Mouse (Mus musculus): ENCODE results near the gene Cib1.

The Cib1 gene

DNA sequence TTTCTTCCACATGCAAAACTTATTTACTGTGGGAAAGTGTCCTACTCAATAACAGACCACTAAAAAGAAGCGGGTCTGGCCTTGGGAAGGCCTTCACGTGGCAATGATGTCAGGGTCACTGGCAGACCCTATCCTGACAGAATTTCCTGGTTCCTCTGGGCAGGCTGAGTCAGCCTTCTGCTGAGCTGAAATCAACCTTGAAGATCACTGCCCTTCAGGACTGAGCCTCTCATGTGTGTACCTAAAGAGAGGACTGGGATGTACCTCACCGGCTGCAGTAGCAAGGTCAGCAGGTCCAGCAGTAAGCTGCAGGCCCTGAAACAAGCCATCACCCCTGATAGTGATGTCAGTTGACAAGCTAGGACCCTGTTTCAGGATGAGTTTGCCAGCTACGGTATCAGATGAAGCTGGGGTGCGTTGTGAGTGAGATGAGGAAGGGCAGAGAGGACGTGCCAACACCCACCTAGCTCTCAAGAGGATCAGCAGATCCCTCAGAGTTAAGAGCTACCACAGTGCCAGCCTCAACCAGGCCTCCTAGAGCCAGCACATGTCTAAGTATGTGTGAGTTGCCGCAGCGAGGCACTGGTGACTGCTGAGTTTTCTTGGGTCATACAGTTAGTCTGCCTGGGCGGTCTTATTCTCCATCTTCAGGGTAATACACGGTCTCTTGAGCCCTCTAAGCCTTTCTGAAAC is 54.4 kb downstream of the Cib1 start:
- no peaks in the 10 kb centered on the region for H3K27me3 ChIP-seq (ENCODE audit: control insufficient read depth, insufficient read depth, low read length, poor library complexity, severe bottlenecking)
- H3K36me3 ChIP-seq (ENCODE audit: control insufficient read depth, insufficient read depth, low read length, poor library complexity, severe bottlenecking) = no peaks in the 10 kb centered on the region
- DNase-seq (ENCODE audit: low read depth, low spot score) = no peak

DNA sequence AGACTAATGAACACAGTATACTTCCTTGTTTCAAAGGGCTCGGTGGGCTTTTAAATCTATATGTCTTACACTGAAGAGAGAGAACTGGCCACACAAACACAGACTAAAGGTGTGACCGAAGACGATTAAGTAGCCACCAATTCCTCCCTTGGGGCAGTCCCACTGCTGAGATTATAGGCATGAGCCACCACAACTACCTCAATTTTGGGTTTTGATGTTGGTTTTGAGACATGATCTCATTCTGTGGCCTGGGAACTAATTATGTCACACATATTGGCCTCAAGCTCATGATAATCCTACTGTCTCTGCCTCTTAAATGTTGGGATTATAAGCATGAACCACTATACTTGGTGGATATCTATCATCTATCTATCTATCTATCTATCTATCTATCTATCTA is 55.2 kb downstream of the Cib1 start:
- peak; percentile 64 for DNase-seq (ENCODE audit: low read depth, low spot score)
- H3K36me3 ChIP-seq (ENCODE audit: control insufficient read depth, insufficient read depth, low read length, poor library complexity, severe bottlenecking) = no peaks in the 10 kb centered on the region

More for the DNA sequence above, 55.2 kb downstream of the Cib1 start:
- H3K27me3 ChIP-seq (ENCODE audit: control insufficient read depth, insufficient read depth, low read length, poor library complexity, severe bottlenecking) = no peaks in the 10 kb centered on the region

Measured in splenic B cell, adult 2 months (primary cell).